Mouse (Mus musculus) embryonic fibroblast, embryonic 13.5 days (primary cell): Measurements from ENCODE around the gene 2900011O08Rik.

Source experiments
- CTCF ChIP-seq: IDR thresholded peaks from 2 replicates; pipeline ENCODE4 v1.5.1; 2011; ENCODE audit warnings: mild to moderate bottlenecking, control low read depth, low read length, moderate library complexity, borderline replicate concordance; ENCODE audit not compliant: insufficient read depth
- POLR2A ChIP-seq: IDR thresholded peaks from 2 replicates; pipeline ENCODE4 v1.6.1; 2011; ENCODE audit warnings: low read depth, mild to moderate bottlenecking, control low read depth, low read length, moderate library complexity

- TF ChIP-seq CTCF, result no peak
- TF ChIP-seq POLR2A, result no peak
Measured at GRCm38 (mm10) chr16:13946306-13946705, 40.1 kb upstream of the 2900011O08Rik start.
